ENCODE assay signal across 8 mouse cellular contexts in genomic region chr9:72763050-72763718, GRCm38 (mm10). TPM values are rescaled to one million over a fixed set of nuclear protein-coding genes. Genes with fewer than 3 reads are reported as not detected.
A peak's percentile ranks its signal among the peaks of the same experiment; 100 is the strongest.
DNase-seq lines count a peak whose midpoint lies in the region; ATAC-seq and TF ChIP-seq lines count a peak whose summit lies in the region.

No protein-coding gene starts in this region.

- TF ChIP-seq CTCF in liver, postnatal 0 days (IDR thresholded peaks at IDR 0.05; ENCODE audit: low read depth), result no peak

- DNase-seq in embryo, embryonic 10 days (ENCODE audit: low spot score), result peak; percentile 48
- no peak for DNase-seq in embryo, embryonic 11 days
- DNase-seq in fibroblast of lung, adult 2 months (ENCODE audit: low read depth), result peak; percentile 28
- peak; percentile 80 to 86 for DNase-seq in heart, postnatal 10 days
- peak; percentile 17 for DNase-seq in lung, postnatal 14 days
- DNase-seq in liver, postnatal 0 days, result no peak
- no peak for DNase-seq in ovary, postnatal 36 days (ENCODE audit: low spot score)
- DNase-seq in urinary bladder, postnatal 25 days (ENCODE audit: low spot score), result no peak

- TF ChIP-seq EP300 in liver, postnatal 0 days (IDR thresholded peaks at IDR 0.05; ENCODE audit: low read depth), result no peak

- 43% methylated on average over 3 of the region's 3 CpGs for WGBS in liver, postnatal 0 days (ENCODE audit: insufficient replicate concordance)

- no peak overlapping the region for H3K27ac ChIP-seq in liver, postnatal 0 days (ENCODE audit: low read depth)

- H3K9me3 ChIP-seq in liver, postnatal 0 days (ENCODE audit: low read length), result no peaks in the 10 kb centered on the region

- H3K27me3 ChIP-seq in liver, postnatal 0 days (ENCODE audit: insufficient read depth, low read length), result no peaks in the 10 kb centered on the region

- no peak overlapping the region for H3K4me2 ChIP-seq in liver, postnatal 0 days (ENCODE audit: low read depth, low read length)

- no peak overlapping the region for H3K4me3 ChIP-seq in liver, postnatal 0 days (ENCODE audit: low read depth, low read length)

- no peaks in the 10 kb centered on the region for H3K4me1 ChIP-seq in liver, postnatal 0 days (ENCODE audit: insufficient read depth)

- no peaks in the 10 kb centered on the region for H3K36me3 ChIP-seq in liver, postnatal 0 days (replicated peaks; ENCODE audit: insufficient read depth, low read length)

- H3K9ac ChIP-seq in liver, postnatal 0 days (replicated peaks), result no peak overlapping the region

- no peak for ATAC-seq in liver, postnatal 0 days

- intact Hi-C loops in heart, postnatal 10 days (cut with DNase I), result no loop called here

RNA-seq across cellular contexts. Expression of gene Prtg, which starts 43.5 kb away (rescaled TPM):
- under 1 TPM; 0.22 TPM for total RNA-seq in heart, postnatal 10 days (2021)
- 0.06 and 0.09 TPM in 2 replicates for polyA plus RNA-seq in liver, postnatal 0 days (2015; fragmentation: Nextera tagmentation; extraction: Ambion mirVana)

Comparison
In these comparisons a context has a peak if more than half of its experiments do, and no peak if none do; other contexts are left out.
1. DNase-seq: peak in embryo, embryonic 10 days (single experiment), fibroblast of lung, adult 2 months (single experiment), heart, postnatal 10 days (2 of 2) and lung, postnatal 14 days (single experiment); none in embryo, embryonic 11 days (single experiment), liver, postnatal 0 days (single experiment), ovary, postnatal 36 days (single experiment) and urinary bladder, postnatal 25 days (single experiment).